Mouse (Mus musculus) thymus, adult 2 months (tissue): ENCODE results near the gene Helz. TPM values are rescaled to one million over a fixed set of nuclear protein-coding genes. Genes with fewer than 3 reads are reported as not detected.

Experiments used
- DNase-seq: peaks from one replicate; pipeline ENCODE4 v3.0.0; 2021
- H3K27ac ChIP-seq: fragments of 200-500 bp; 2 replicates; pipeline ENCODE4 v1.5.1; 2012; ENCODE audit warnings: low read length, control low read depth; ENCODE audit not compliant: control insufficient read depth, insufficient read depth
- H3K27me3 ChIP-seq: fragments of 200-500 bp; 2 replicates; pipeline ENCODE4 v1.6.1; 2012; ENCODE audit warnings: mild to moderate bottlenecking, low read length, moderate library complexity, mixed read lengths; ENCODE audit not compliant: control insufficient read depth, insufficient read depth
- H3K36me3 ChIP-seq: fragments of 200-500 bp; 2 replicates; pipeline ENCODE4 v1.6.1; 2012; ENCODE audit warnings: mild to moderate bottlenecking, low read length, moderate library complexity; ENCODE audit not compliant: control insufficient read depth, insufficient read depth
- H3K4me1 ChIP-seq: fragments of 200-500 bp; replicated peaks from 2 replicates; pipeline ENCODE4 v1.6.1; 2012; ENCODE audit warnings: low read length; ENCODE audit not compliant: control insufficient read depth, insufficient read depth
- H3K4me3 ChIP-seq: fragments of 200-500 bp; 2 replicates; pipeline ENCODE4 v1.5.1; 2012; ENCODE audit warnings: mild to moderate bottlenecking, low read length, control low read depth, moderate library complexity; ENCODE audit not compliant: control insufficient read depth, insufficient read depth
- CTCF ChIP-seq: fragments of 200-500 bp; IDR thresholded peaks from 2 replicates; pipeline ENCODE4 v1.5.1; 2012; ENCODE audit warnings: mild to moderate bottlenecking, control low read depth, low read length, moderate library complexity, borderline replicate concordance; ENCODE audit not compliant: control insufficient read depth, poor library complexity, insufficient read depth; ENCODE audit errors: extremely low read depth
- POLR2A ChIP-seq: fragments of 200-500 bp; IDR thresholded peaks from 2 replicates; pipeline ENCODE4 v1.6.1; 2012; ENCODE audit warnings: mild to moderate bottlenecking, low read length, control low read depth, moderate library complexity; ENCODE audit not compliant: control insufficient read depth, poor library complexity, insufficient read depth; ENCODE audit errors: extremely low read depth
- WGBS: fragments of 180-500 bp; shearing (Covaris S2); methylation state at CpG from one replicate; pipeline ENCODE4 v1.1.7; 2018; 5-methylcytosine and 5-hydroxymethylcytosine counted together
- polyA plus RNA-seq: library from polyadenylated mRNA; depleted of rRNA; stranded (reverse); fragments of >200 nt; gene quantifications from 2 replicates; pipeline ENCODE4 v1.2.3, GENCODE M21; 2012

Helz gene
- polyA plus RNA-seq, 1 experiment: 66.9 TPM

DNA sequence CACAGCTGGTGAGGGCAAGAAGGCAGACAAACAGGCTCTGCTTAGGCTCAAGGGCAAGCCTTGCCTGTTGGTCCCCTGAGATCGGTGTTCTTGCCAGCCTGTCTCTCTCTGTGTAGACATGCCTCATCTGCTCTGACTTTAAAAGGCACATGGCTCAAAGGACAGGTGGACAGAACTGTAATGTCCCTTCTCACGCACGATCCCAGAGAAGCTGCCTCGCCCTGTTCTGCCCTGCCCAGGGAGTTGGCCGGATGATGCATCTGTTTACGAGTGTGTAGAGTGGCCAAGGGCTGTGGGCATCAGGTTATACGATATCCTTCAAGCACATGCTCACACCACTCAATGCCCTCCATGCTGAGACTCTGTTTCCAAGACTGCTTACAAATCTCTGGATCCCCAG lies 166.6 kb downstream of the Helz start:
- WGBS: 96% methylated on average over 7 of the region's 7 CpGs
- Histone ChIP-seq H3K27ac (no peak overlapping the region), H3K36me3 (no peaks in the 10 kb centered on the region), H3K27me3 (no peaks in the 10 kb centered on the region), H3K4me1 (no peaks in the 10 kb centered on the region), H3K4me3 (no peak overlapping the region)
- TF ChIP-seq POLR2A (no peak), CTCF (no peak)
- no peak for DNase-seq

DNA sequence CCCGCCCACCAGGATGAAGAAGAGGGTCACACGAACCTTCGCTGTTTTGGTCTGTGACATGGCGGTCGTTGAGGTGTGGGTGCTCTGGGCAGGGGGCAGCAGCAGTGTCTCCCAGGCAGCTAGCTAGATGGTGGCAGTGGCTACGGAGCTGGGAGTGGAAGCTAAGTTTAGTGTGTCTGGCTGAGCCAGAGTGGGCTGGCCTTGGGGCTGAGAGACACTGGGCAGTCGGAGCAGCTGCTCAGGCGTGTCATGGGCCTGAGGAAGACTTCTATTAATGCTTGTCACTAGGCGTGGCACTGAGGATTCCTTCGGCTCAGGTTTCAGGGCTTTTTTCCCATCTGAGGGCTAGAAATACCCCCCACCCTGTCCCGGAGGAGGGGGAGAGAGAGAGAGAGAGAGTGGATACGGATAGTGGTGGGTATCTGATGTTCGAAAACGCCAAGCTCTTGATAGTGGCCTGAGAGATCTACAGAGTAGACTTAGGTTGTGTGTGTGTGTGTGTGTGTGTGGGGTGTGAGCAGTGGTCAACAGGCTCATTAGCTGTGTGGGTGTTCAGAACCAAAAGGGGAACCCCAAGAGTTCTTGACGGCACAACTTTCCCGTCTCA lies 168.7 kb downstream of the Helz start, which contains the start of gene Cacng1:
TSS of gene Cacng1 (minus strand) at position 191 of the 607 bp plus-strand sequence.
- Histone ChIP-seq H3K4me1 (no peaks in the 10 kb centered on the region), H3K27me3 (no peaks in the 10 kb centered on the region), H3K36me3 (no peaks in the 10 kb centered on the region), H3K4me3 (no peak within 1 kb of the TSS), H3K27ac (no peak within 1 kb of the TSS)
- WGBS: 87% methylated on average over 16 of the region's 16 CpGs
- no peak for DNase-seq
- TF ChIP-seq CTCF (no peak), POLR2A (no peak)

DNA sequence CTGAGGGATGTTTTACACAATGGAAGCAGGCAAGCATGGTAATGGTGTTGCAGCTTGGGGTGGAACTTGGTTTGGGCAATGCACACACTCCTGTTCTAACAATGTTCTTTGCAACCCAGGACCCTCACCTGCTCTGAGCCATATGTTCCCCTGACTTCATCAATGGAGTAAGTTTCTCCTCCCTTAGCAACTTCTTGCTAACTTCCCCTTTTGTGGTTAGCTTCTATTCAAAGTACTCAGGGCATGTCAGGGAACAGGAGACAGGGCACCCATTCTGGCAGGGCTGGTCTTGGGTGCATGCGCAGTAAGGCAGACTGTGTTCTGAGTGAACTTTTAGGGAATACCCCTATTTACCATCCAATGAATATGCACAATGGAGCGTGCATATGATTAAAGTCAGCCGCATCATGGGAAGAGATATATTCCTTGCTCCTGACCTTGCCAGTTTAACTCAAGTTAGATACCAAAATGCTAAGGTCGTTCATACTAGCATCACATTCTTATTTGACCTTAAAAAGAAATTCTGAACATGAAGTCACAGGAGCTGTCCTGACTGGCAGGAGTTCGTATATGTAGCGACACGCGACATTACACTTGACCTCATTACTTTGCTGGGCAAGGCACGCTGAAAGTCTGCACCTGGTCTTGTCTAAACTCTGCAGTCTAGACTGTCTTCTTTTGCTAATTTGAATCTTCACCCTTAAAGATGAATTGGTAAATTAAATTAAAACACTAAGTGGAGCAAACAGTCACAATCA lies 172.7 kb downstream of the Helz start:
- WGBS: 61% methylated on average over 9 of the region's 9 CpGs

DNA sequence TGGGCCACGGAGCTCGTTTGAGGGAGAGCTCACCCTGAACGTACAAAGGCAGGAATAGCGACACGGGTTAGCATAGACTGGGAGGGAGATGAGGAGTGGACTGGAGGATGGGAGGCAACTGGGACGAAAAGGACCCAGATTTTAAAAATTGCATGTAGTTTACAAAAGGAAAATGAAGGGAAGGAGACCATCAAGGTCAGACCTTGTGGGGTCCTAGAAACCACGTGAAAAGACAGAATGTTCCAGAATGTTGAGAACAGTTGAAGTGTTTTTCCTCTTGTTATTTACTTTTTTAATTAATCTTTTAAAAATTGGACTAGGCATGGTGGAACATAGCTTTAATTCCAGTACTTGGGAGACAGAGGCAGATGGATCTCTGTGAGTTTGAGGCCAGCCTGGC lies 173.3 kb downstream of the Helz start:
- no peak for DNase-seq
- Histone ChIP-seq H3K27me3 (no peaks in the 10 kb centered on the region), H3K36me3 (no peaks in the 10 kb centered on the region), H3K4me1 (no peaks in the 10 kb centered on the region), H3K4me3 (no peak overlapping the region), H3K27ac (no peak overlapping the region)
- TF ChIP-seq CTCF (no peak), POLR2A (no peak)
- 90% methylated on average over 7 of the region's 7 CpGs for WGBS

More for the DNA sequence above, 172.7 kb downstream of the Helz start:
- H3K27ac ChIP-seq: no peak overlapping the region
- no peak for TF ChIP-seq POLR2A
- no peak for TF ChIP-seq CTCF
- H3K4me1 ChIP-seq: no peaks in the 10 kb centered on the region
- H3K4me3 ChIP-seq: no peak overlapping the region
- DNase-seq: no peak
- H3K27me3 ChIP-seq: no peaks in the 10 kb centered on the region
- no peaks in the 10 kb centered on the region for H3K36me3 ChIP-seq

DNA sequence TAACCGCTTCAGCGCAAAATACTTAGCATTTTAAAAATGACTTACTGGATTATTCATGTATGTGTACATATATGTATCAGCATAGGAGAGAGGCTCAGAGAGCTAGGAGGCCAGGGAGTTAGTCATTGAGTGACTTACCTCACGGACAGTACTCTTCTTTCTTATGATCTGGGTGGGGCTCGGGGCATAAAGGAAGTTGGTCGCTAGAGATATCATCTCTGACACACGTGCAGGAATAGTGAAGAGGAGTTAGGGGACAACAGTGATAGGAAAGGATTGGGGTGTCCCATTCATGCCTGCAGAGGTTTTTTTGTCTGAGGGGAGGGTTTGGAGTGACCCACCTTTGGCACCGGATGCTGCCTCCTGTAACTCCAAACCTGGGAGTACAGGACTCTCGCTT lies 176.9 kb downstream of the Helz start:
- WGBS: 51% methylated on average over 8 of the region's 8 CpGs
- Histone ChIP-seq H3K27me3 (no peaks in the 10 kb centered on the region), H3K4me1 (no peaks in the 10 kb centered on the region), H3K36me3 (no peaks in the 10 kb centered on the region), H3K4me3 (no peak overlapping the region), H3K27ac (no peak overlapping the region)
- DNase-seq: no peak
- TF ChIP-seq CTCF: no peak
- TF ChIP-seq POLR2A: no peak

DNA sequence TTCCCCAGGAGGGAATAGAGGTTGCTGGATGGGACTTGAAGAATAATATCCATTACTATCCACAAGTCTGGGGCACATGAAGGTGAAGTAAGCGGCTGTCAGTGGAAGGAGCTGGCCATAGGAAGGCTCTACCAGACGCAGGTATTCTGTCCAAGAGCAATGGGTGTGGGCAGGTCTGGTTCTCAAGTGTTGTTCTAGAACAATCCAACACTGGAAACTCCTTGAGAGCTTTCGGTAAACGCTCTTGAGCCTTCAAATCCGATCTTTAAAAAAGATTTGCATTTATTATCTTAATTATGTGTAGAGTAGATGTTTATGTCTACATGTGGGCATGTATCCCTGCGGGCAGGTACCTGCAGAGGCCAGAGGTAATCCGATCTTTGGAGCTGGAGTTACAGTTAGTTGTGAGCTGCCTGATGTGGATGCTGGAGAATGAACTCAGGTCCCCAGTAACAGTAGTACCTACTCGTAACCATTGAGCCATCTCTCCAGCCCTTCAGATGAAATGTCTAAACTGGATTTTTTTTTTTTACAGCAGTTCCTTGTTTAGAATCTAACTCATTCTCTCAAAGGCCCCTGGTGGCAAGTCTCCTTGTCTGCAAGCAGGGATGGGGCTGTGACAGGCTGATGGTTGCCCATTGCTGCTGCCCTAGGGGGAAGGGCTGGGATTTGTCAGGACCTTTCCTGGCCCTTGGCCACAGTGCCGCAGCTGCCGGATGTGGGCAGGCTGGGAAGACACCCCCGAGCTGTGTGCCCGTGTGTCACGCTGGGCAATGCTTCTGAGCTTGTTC lies 180.5 kb downstream of the Helz start:
- Histone ChIP-seq H3K4me3 (no peak overlapping the region), H3K27ac (no peak overlapping the region), H3K4me1 (no peaks in the 10 kb centered on the region), H3K36me3 (no peaks in the 10 kb centered on the region), H3K27me3 (no peaks in the 10 kb centered on the region)
- DNase-seq: no peak
- WGBS: 82% methylated on average over 13 of the region's 13 CpGs
- no peak for TF ChIP-seq CTCF
- no peak for TF ChIP-seq POLR2A
